Mouse (Mus musculus) forebrain, embryonic 10.5 days (tissue): ENCODE measurements at regions not wholly inside any gene's neighbourhood (a gene's known extent, or its start where the extent isn't known, plus 50 kb on each side); places are given as distances from the start of the nearest gene placed in this dataset.
"Not testable (repeated sequence)": the region's sequence is repeated elsewhere in the genome, so short reads cannot be mapped to it uniquely, and the experiment has no call there.

ENCODE experiments used
- DNase-seq: peaks from one replicate; pipeline ENCODE4 v3.0.0-alpha.2; 2017; ENCODE audit warnings: low spot score; ENCODE audit errors: extremely low spot score
- H3K27ac ChIP-seq: fragments of 300-500 bp; sonication (generic); 2 replicates; pipeline ENCODE4 v1.5.1; 2016; ENCODE audit warnings: mild to moderate bottlenecking
- H3K27me3 ChIP-seq: fragments of 300-500 bp; sonication (generic); 2 replicates; pipeline ENCODE4 v1.6.1; 2016; ENCODE audit warnings: mild to moderate bottlenecking; ENCODE audit not compliant: poor library complexity, severe bottlenecking
- H3K36me3 ChIP-seq: fragments of 300-500 bp; sonication (generic); replicated peaks from 2 replicates; pipeline ENCODE4 v1.6.1; 2016; ENCODE audit warnings: mild to moderate bottlenecking, moderate library complexity
- H3K4me1 ChIP-seq: fragments of 300-500 bp; sonication (generic); 2 replicates; pipeline ENCODE4 v1.6.1; 2016
- H3K4me3 ChIP-seq: fragments of 300-500 bp; sonication (generic); 2 replicates; pipeline ENCODE4 v1.5.1; 2016; ENCODE audit warnings: mild to moderate bottlenecking, moderate library complexity
- H3K9me3 ChIP-seq: fragments of 300-500 bp; sonication (generic); 2 replicates; pipeline ENCODE4 v1.6.1; 2016; ENCODE audit warnings: mild to moderate bottlenecking, moderate library complexity
- WGBS: fragments of 180-500 bp; shearing (Covaris S2); methylation state at CpG from one replicate; pipeline ENCODE4 v1.1.7; 2016; 5-methylcytosine and 5-hydroxymethylcytosine counted together

GRCm38 (mm10) chr12:114909799-114910198, 1137.7 kb upstream of the Zfp386 start:
- H3K27me3 ChIP-seq, H3K4me3 ChIP-seq, H3K27ac ChIP-seq, H3K36me3 ChIP-seq, DNase-seq, H3K4me1 ChIP-seq: not testable (repeated sequence)
- peaks cover 51% of the 10 kb centered on the region for H3K9me3 ChIP-seq
- 94% methylated on average over 2 of the region's 2 CpGs for WGBS

- not testable (repeated sequence) for DNase-seq, H3K27me3 ChIP-seq, H3K36me3 ChIP-seq, H3K4me1 ChIP-seq, H3K4me3 ChIP-seq, H3K27ac ChIP-seq
- H3K9me3 ChIP-seq, result peaks cover 39% of the 10 kb centered on the region
These were observed 1133.1 kb upstream of the Zfp386 start for GRCm38 (mm10) chr12:114914406-114914805.

GRCm38 (mm10) chr12:114927691-114928090, 1119.8 kb upstream of the Zfp386 start:
- Histone ChIP-seq H3K27ac (no peak overlapping the region), H3K4me1 (no peaks in the 10 kb centered on the region), H3K36me3 (no peaks in the 10 kb centered on the region), H3K4me3 (no peak overlapping the region), H3K9me3 (peaks cover 61% of the 10 kb centered on the region), H3K27me3 (no peaks in the 10 kb centered on the region)
- 77% methylated on average over 3 of the region's 3 CpGs for WGBS
- no peak for DNase-seq

GRCm38 (mm10) chr12:114932158-114932557, 1115.4 kb upstream of the Zfp386 start:
- Histone ChIP-seq H3K36me3 (no peaks in the 10 kb centered on the region), H3K9me3 (peaks cover 68% of the 10 kb centered on the region), H3K4me3 (no peak overlapping the region), H3K27ac (no peak overlapping the region), H3K4me1 (no peaks in the 10 kb centered on the region), H3K27me3 (no peaks in the 10 kb centered on the region)
- WGBS, result 86% methylated on average over 3 of the region's 3 CpGs
- DNase-seq, result no peak

GRCm38 (mm10) chr12:114932669-114933068, 1114.9 kb upstream of the Zfp386 start:
- Histone ChIP-seq H3K27me3 (no peaks in the 10 kb centered on the region), H3K27ac (no peak overlapping the region), H3K4me3 (no peak overlapping the region), H3K4me1 (no peaks in the 10 kb centered on the region), H3K36me3 (no peaks in the 10 kb centered on the region), H3K9me3 (peaks cover 64% of the 10 kb centered on the region)
- WGBS, result 87% methylated on average over 2 of the region's 2 CpGs
- DNase-seq, result no peak

- not testable (repeated sequence) for H3K27me3 ChIP-seq, DNase-seq, H3K27ac ChIP-seq, H3K4me1 ChIP-seq, H3K4me3 ChIP-seq, H3K36me3 ChIP-seq
- peaks cover 54% of the 10 kb centered on the region; the same call in 1 of the 2 replicates for H3K9me3 ChIP-seq
These were observed 1110.7 kb upstream of the Zfp386 start for GRCm38 (mm10) chr12:114936865-114937264.

- H3K9me3 ChIP-seq, result peaks cover 43% of the 10 kb centered on the region; the same call in 1 of the 2 replicates
- no peak overlapping the region for H3K4me3 ChIP-seq
- no peak overlapping the region for H3K27ac ChIP-seq
- no peaks in the 10 kb centered on the region for H3K4me1 ChIP-seq
- no peaks in the 10 kb centered on the region for H3K36me3 ChIP-seq
- H3K27me3 ChIP-seq, result no peaks in the 10 kb centered on the region
- no peak for DNase-seq
These were observed 1107.9 kb upstream of the Zfp386 start for GRCm38 (mm10) chr12:114939576-114939975.

- H3K4me1 ChIP-seq, result no peaks in the 10 kb centered on the region
- no peaks in the 10 kb centered on the region for H3K27me3 ChIP-seq
- H3K36me3 ChIP-seq, result no peaks in the 10 kb centered on the region
- no peak for DNase-seq
- H3K27ac ChIP-seq, result no peak overlapping the region
- H3K4me3 ChIP-seq, result no peak overlapping the region
- peaks cover 42% of the 10 kb centered on the region for H3K9me3 ChIP-seq
- WGBS, result 81% methylated on average over 1 of the region's 1 CpGs
These were observed 1085.4 kb upstream of the Zfp386 start for GRCm38 (mm10) chr12:114962105-114962504.

GRCm38 (mm10) chr12:114964251-114964650, 1083.3 kb upstream of the Zfp386 start:
- not testable (repeated sequence) for H3K36me3 ChIP-seq, H3K4me3 ChIP-seq, H3K27ac ChIP-seq, H3K4me1 ChIP-seq, H3K27me3 ChIP-seq, DNase-seq
- WGBS, result 82% methylated on average over 1 of the region's 1 CpGs
- H3K9me3 ChIP-seq, result peaks cover 47% of the 10 kb centered on the region

- no peak overlapping the region for H3K4me3 ChIP-seq
- WGBS, result 82% methylated on average over 5 of the region's 5 CpGs
- H3K9me3 ChIP-seq, result peaks cover 20% of the 10 kb centered on the region; the same call in 1 of the 2 replicates
- H3K27ac ChIP-seq, result no peak overlapping the region
- H3K27me3 ChIP-seq, result no peaks in the 10 kb centered on the region
- H3K4me1 ChIP-seq, result no peaks in the 10 kb centered on the region
- no peaks in the 10 kb centered on the region for H3K36me3 ChIP-seq
- no peak for DNase-seq
These were observed 1065.9 kb upstream of the Zfp386 start for GRCm38 (mm10) chr12:114981476-114982136.

GRCm38 (mm10) chr12:114990916-114991315, 1056.6 kb upstream of the Zfp386 start:
- no peaks in the 10 kb centered on the region for H3K4me1 ChIP-seq
- WGBS, result 92% methylated on average over 1 of the region's 1 CpGs
- H3K4me3 ChIP-seq, result no peak overlapping the region
- H3K36me3 ChIP-seq, result no peaks in the 10 kb centered on the region
- no peak for DNase-seq
- H3K27ac ChIP-seq, result no peak overlapping the region
- no peaks in the 10 kb centered on the region for H3K27me3 ChIP-seq
- H3K9me3 ChIP-seq, result peaks cover 37% of the 10 kb centered on the region

- H3K36me3 ChIP-seq, result no peaks in the 10 kb centered on the region
- peaks cover 40% of the 10 kb centered on the region for H3K9me3 ChIP-seq
- no peaks in the 10 kb centered on the region for H3K27me3 ChIP-seq
- DNase-seq, result no peak
- H3K4me1 ChIP-seq, result no peaks in the 10 kb centered on the region
- H3K27ac ChIP-seq, result no peak overlapping the region
- no peak overlapping the region for H3K4me3 ChIP-seq
These were observed 1050.7 kb upstream of the Zfp386 start for GRCm38 (mm10) chr12:114996817-114997216.

GRCm38 (mm10) chr12:115003118-115003517, 1044.4 kb upstream of the Zfp386 start:
- 97% methylated on average over 1 of the region's 1 CpGs for WGBS
- Histone ChIP-seq H3K36me3 (no peaks in the 10 kb centered on the region), H3K27ac (no peak overlapping the region), H3K4me1 (no peaks in the 10 kb centered on the region), H3K4me3 (no peak overlapping the region), H3K27me3 (no peaks in the 10 kb centered on the region), H3K9me3 (peaks cover 29% of the 10 kb centered on the region)
- no peak for DNase-seq

- 65% methylated on average over 2 of the region's 2 CpGs for WGBS
These were observed 1039.1 kb upstream of the Zfp386 start for GRCm38 (mm10) chr12:115008434-115008833.

More at GRCm38 (mm10) chr12:115008434-115008833, 1039.1 kb upstream of the Zfp386 start:
- Histone ChIP-seq H3K4me3 (no peak overlapping the region), H3K36me3 (no peaks in the 10 kb centered on the region), H3K9me3 (peaks cover 42% of the 10 kb centered on the region), H3K27me3 (no peaks in the 10 kb centered on the region), H3K27ac (no peak overlapping the region), H3K4me1 (no peaks in the 10 kb centered on the region)
- no peak for DNase-seq
